In genomic region chr5:13470057-13470905, GRCm38 (mm10) we compare ENCODE assay signal across 8 mouse cellular contexts.
DNase-seq lines count a peak whose midpoint lies in the region; ATAC-seq lines count a peak whose summit lies in the region.
"Had no signal": no experiment of that assay in that cellular context is flagged by ENCODE, and none has a peak within 500 bp of the region (broad histone marks: within the 10 kb centered on the region; RNA-seq: fewer than 3 reads in every experiment).

No protein-coding gene starts in this region.

- DNase-seq in embryonic facial prominence, embryonic 14.5 days (ENCODE audit: low spot score), result peak; percentile 89
- DNase-seq in heart, adult 8-10 months (ENCODE audit: low spot score), result peak; percentile 74
- peak; percentile 11 for DNase-seq in left cerebral cortex, postnatal 4 days
- peak; percentile 43 for DNase-seq in testis, postnatal 10 days (ENCODE audit: low spot score)
- DNase-seq in thymus, postnatal 10 days (ENCODE audit: low spot score in 2 of 2), result no peak

- H3K9ac ChIP-seq in midbrain, embryonic 16.5 days (ENCODE audit: low read depth, low read length), result no peak overlapping the region
- H3K9ac ChIP-seq in midbrain, embryonic 13.5 days (replicated peaks), result no peak overlapping the region
- no peak overlapping the region for H3K9ac ChIP-seq in embryonic facial prominence, embryonic 14.5 days (ENCODE audit: low read depth, low read length)
- H3K9ac ChIP-seq: limb, embryonic 12.5 days had no signal

- no peak overlapping the region for H3K4me2 ChIP-seq in midbrain, embryonic 16.5 days (ENCODE audit: low read length)
- no peak overlapping the region for H3K4me2 ChIP-seq in midbrain, embryonic 13.5 days (replicated peaks)
- H3K4me2 ChIP-seq in embryonic facial prominence, embryonic 14.5 days (ENCODE audit: low read depth, low read length), result no peak overlapping the region
- H3K4me2 ChIP-seq: limb, embryonic 12.5 days had no signal

- H3K9me3 ChIP-seq in midbrain, embryonic 16.5 days (replicated peaks; ENCODE audit: control insufficient read depth, low read length, poor library complexity, severe bottlenecking), result no peaks in the 10 kb centered on the region
- H3K9me3 ChIP-seq in midbrain, embryonic 13.5 days, result no peaks in the 10 kb centered on the region
- H3K9me3 ChIP-seq in embryonic facial prominence, embryonic 14.5 days (ENCODE audit: control insufficient read depth, low read length), result no peaks in the 10 kb centered on the region
- H3K9me3 ChIP-seq: limb, embryonic 12.5 days had no signal

- WGBS in midbrain, embryonic 16.5 days, result 60% methylated on average over 7 of the region's 7 CpGs
- 71% methylated on average over 7 of the region's 7 CpGs for WGBS in midbrain, embryonic 13.5 days
- WGBS in embryonic facial prominence, embryonic 14.5 days, result 31% methylated on average over 7 of the region's 7 CpGs

- peaks cover 5% of the 10 kb centered on the region for H3K4me1 ChIP-seq in midbrain, embryonic 16.5 days (ENCODE audit: control insufficient read depth, insufficient read depth, low read length)
- no peaks in the 10 kb centered on the region for H3K4me1 ChIP-seq in midbrain, embryonic 13.5 days (replicated peaks)
- H3K4me1 ChIP-seq in embryonic facial prominence, embryonic 14.5 days (ENCODE audit: control insufficient read depth, insufficient read depth, low read length), result peaks cover 21% of the 10 kb centered on the region

- H3K27ac ChIP-seq in midbrain, embryonic 16.5 days (ENCODE audit: low read length), result no peak overlapping the region
- H3K27ac ChIP-seq in midbrain, embryonic 13.5 days, result no peak overlapping the region
- H3K27ac ChIP-seq in embryonic facial prominence, embryonic 14.5 days (replicated peaks; ENCODE audit: low read depth, low read length), result peak overlapping the region; percentile 68
- H3K27ac ChIP-seq: limb, embryonic 12.5 days had no signal

- H3K27me3 ChIP-seq in midbrain, embryonic 16.5 days (ENCODE audit: control insufficient read depth, insufficient read depth, low read depth, low read length), result no peaks in the 10 kb centered on the region
- H3K27me3 ChIP-seq in midbrain, embryonic 13.5 days, result no peaks in the 10 kb centered on the region
- H3K27me3 ChIP-seq in embryonic facial prominence, embryonic 14.5 days (replicated peaks; ENCODE audit: control insufficient read depth, insufficient read depth, low read length), result no peaks in the 10 kb centered on the region
- H3K27me3 ChIP-seq: limb, embryonic 12.5 days had no signal

- intact Hi-C loops in left cerebral cortex, postnatal 4 days (cut with DNase I), result no loop called here

- H3K36me3 ChIP-seq in midbrain, embryonic 16.5 days (ENCODE audit: control insufficient read depth, insufficient read depth, low read length), result no peaks in the 10 kb centered on the region
- no peaks in the 10 kb centered on the region for H3K36me3 ChIP-seq in midbrain, embryonic 13.5 days
- 0 out of 2 replicates have a peak, but pooled peaks cover 3% of the 10 kb centered on the region for H3K36me3 ChIP-seq in embryonic facial prominence, embryonic 14.5 days (ENCODE audit: control insufficient read depth, insufficient read depth, low read length)
- H3K36me3 ChIP-seq: limb, embryonic 12.5 days had no signal

- no peak overlapping the region for H3K4me3 ChIP-seq in midbrain, embryonic 16.5 days (ENCODE audit: low read depth, low read length)
- H3K4me3 ChIP-seq in midbrain, embryonic 13.5 days (replicated peaks), result no peak overlapping the region
- H3K4me3 ChIP-seq in embryonic facial prominence, embryonic 14.5 days (ENCODE audit: low read depth, low read length), result no peak overlapping the region
- H3K4me3 ChIP-seq: limb, embryonic 12.5 days had no signal

- ATAC-seq in midbrain, embryonic 16.5 days, result 0 out of 2 replicates have a peak, but pooled peaks have one; percentile 45
- ATAC-seq in midbrain, embryonic 13.5 days, result no peak
- ATAC-seq in embryonic facial prominence, embryonic 14.5 days (ENCODE audit: low read depth), result peak; percentile 79

Comparison
In these comparisons a context has a peak if more than half of its experiments do, and no peak if none do; other contexts are left out.
1. DNase-seq: peak in embryonic facial prominence, embryonic 14.5 days (single experiment), heart, adult 8-10 months (single experiment), left cerebral cortex, postnatal 4 days (single experiment) and testis, postnatal 10 days (single experiment); none in thymus, postnatal 10 days (0 of 2).